Mouse (Mus musculus): ENCODE measurements around the gene Dus3l.
A peak's percentile ranks its signal among the peaks of the same experiment; 100 is the strongest.

Dus3l gene

DNA sequence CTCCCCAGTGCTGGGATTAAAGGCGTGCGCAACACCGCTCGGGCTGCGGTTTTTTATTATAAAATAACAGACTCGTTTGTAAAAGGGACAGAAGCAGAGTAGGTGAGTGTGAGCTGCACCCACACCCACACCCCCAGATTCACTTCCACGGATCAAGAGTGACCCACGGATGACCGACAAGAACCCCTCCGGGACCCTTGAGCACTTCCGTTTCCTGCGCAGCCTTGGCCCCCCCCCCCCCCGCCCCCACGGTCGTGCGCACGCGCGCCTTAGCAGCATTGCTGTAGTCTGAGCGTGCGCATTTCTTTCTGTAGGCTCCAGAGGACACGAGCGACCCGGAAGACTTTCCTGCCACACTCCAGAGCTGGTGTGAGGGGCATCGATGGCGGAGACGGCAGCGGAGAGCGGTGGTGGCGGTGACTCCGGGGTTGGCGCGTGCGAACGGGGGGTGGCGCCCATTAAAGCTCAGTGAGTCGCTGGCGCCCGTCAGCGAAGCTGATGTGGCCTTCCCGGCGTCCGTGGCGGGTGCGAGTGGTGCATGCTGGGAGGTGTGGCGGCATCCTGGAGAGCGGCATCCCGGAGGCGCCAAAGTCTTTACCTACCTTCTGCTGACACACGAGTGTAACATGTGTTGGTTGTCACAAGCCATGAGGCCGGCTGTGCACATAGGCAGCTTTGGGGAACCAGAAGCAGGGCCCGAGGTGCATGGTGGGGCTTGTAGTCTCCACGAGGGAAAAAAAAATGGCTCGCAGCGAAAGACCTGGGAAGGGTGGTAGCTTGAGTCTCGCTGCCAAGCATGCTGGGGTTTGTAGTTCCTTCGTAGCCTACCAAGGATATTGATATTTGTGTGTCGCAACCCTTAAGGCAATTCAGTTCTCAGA is at the start of gene Dus3l:
Dus3l (plus strand) TSS at position 284 of the 881 bp plus-strand sequence.
- peak; percentile 95 for DNase-seq (ENCODE audit: extremely low read depth, insufficient read length, low spot score)

DNA sequence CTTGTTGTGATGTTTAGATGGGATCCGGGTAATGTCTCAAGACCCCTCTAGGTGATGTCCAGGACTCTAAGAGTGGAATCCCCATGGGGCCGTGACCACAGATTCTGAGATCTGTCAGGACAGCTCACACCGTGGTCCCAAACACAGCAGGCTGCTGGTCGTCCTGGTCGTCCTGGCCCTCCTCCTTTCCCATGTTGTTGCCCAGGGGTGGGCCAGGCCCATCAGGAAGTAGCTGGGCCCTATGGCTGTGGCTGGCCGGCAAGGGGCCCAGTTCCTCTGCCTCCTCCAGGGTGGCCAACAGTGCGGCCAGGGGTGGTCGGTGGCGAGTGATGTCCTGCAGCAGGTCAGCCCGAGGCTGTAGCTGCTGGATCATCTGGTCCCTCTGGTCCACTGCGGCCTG is 49.2 kb upstream of the Dus3l start:
- DNase-seq (ENCODE audit: extremely low read depth, insufficient read length, low spot score) = no peak

DNA sequence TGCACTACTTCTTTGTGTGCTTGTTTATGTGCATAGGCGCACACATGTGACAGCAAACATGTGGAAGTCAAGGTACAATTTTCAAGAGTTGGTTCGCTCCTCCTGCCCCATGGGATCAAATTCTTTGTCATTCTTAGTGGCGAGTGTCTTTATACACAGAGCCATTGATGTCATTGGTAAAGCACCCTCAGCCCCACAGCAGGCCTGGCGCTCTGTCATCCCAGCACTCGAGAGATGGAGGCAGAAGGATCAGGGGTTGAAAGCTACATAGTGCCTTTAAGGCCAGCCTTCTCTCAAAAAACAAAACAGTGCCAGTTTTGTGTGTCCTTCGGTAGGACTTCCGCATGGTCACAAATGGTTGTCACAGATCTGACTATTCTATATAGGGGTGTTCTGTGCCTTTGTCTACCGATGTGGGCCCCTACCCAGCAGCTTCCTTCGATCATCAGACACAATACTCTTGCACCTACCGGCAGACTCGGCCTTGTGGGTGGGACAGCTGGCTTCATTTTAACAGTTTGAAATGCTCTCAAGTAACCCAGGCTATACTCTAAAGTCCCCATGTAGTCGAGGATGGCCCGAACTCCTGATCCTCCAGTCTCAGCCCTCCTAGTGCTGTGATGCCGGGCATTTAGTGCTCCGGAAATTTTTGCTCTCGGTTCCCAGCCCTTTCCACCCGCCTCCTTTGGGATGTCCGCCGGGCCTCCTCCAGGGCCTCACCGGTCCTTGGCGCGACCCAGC is 48.5 kb upstream of the Dus3l start:
- DNase-seq (ENCODE audit: extremely low read depth, insufficient read length, low spot score) = no peak

DNA sequence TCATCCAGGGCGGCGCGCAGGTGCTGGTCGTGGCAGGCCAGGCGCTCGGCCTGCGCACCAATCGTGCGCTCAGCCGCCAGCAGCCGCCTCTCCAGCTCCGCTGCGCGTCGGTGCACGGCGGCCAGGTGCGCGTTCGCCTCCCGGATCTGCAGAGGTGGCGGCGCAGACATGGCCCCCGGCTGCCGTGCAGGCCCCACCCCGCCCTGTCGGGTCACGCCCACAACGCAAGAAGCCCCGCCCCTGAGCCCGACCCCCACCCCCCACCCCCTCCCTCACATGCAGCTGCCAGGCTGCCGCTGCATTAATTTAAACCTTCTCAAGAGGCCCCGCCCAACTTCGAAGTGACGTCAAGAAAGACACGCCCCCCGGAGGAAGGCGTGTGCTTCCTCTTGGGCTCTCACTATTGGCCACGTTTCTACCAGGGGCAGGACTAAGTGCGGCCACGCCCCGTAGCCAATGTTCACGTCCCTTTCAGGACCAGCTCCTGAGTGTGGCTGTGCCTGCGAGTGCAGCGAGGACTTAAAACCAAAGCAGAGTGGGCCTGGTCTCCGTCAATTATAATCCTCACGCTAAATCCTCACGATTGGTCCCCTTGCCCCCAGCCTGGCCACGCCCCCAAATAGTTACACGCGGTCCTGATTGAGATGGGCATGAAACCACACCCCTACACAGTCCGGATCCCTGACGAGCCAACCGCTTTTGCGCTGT is 47.7 kb upstream of the Dus3l start:
- peak; percentile 95 for DNase-seq (ENCODE audit: extremely low read depth, insufficient read length, low spot score)

DNA sequence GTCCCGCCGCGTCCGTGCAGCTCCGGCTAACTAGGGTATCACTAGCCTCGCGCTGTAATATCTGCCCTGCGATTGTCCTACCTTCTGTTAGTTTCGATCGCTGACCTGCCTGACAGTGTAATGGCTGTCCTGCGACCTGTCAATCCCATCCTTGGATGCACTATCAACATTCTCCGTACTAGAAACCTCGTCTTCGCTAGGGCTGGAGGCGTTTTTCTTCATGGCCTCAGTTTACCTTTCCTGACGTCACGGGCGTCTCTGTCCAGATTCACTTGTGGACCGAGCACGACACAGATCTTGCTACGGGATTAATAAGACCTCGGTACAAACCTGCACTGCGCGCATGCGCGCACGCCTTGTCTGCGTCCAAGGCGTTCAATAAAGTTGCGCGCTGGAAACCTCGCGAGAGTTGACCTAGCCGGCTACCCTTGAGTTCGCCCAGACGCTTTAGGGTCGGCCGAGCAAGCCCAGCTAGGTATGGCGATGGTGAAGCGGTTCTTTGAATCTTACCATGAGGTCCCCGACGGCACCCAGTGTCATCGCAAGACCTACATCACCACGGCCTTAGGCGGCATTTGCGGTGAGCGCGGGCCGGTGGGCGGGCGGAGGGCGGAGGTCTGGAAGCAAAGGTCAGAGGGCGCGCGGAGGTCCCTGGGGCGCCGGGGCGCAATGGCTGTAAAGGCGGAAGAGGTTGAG is 47.0 kb upstream of the Dus3l start, which contains the start of the genes Ndufa11 and Vmac:
Ndufa11 (plus strand) TSS at position 405 of the 696 bp plus-strand sequence.
Vmac (minus strand) TSS at position 660 of the 696 bp plus-strand sequence.
- peak; percentile 93 for DNase-seq (ENCODE audit: extremely low read depth, insufficient read length, low spot score)

DNA sequence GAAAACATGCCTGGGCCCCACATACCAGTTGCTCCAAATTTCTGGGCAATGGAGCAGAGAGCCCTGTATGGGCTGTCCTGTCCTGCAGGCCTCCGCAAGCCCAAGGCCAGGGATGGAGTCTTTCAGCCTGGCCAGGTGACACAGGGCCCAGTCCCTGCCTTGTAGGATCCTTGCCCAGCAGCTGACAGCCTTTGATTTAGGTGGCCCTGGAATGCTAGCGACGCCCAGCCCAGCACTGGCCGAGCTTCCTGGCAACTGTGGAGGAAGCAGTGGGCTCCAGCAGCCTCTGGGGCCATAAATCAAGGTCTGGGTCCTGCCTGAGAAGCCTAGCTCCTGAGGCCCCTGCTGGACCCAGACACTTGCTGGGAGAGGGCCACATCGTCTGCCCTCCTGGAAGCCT is 42.1 kb upstream of the Dus3l start:
- DNase-seq (ENCODE audit: extremely low read depth, insufficient read length, low spot score) = no peak

DNA sequence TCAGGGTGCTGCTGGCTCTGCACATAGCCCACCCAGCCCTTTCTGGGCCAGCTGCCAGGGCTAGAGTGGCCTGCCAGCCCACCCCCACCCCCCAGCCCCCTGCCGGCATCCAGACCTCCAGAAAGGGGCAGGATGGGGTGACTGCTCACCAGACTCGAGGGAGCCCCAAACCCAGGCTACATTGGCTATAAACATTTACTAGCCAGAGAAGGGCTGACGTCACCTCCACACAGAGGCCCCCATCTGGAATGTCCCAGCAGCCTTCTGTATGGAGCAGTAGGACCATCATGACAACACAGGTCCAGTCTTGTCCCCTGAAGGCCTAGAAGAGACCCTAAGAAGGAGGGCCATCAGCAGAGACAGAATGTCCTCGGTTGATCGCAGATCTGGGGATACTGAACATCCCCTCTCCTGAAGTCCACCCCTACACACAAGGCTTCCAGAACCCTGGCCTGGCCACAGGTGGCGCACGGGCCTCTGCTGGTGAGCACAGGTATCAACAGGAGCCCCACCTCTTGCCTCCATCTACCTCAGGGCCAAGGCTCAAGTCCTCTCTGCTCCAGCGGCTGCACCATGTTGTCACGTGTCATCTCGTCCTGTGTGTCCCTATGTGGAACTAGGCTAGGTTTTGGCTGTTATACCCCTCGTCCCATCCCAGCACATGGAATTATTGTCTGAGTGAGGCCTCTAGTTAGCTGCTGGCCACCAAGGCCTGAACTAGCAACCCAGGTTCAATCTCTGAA is 41.0 kb upstream of the Dus3l start:
- DNase-seq (ENCODE audit: extremely low read depth, insufficient read length, low spot score) = no peak

DNA sequence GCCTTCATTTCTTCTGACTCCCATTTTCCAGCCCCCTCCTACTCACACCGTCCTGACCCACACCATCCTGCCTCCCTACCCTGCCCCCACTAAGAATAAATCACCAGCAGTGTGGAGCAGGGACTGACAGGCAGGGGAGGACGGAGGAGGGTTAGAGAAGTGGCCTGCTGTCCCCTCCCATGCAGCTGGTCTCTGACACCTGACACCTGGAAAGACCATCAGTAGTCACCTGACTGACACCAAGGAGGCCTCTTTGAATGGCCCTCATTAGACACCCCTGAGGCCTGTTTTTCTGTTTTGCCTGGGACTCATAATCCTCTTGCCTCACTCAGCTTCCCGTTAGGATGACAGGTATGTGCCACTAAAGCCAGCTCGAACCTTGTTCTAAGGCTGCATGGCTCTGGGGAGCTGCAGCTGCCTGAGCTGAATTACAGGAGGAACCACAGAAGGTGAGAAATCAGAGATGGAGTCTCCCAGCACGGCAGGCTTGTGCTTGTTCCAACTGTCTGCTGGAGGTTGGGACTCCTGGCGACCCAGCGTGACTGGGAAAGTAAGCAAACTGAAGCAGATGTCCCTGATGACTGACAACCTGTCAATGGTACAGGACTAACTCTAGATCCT is 37.4 kb upstream of the Dus3l start:
- no peak for DNase-seq (ENCODE audit: extremely low read depth, insufficient read length, low spot score)

DNA sequence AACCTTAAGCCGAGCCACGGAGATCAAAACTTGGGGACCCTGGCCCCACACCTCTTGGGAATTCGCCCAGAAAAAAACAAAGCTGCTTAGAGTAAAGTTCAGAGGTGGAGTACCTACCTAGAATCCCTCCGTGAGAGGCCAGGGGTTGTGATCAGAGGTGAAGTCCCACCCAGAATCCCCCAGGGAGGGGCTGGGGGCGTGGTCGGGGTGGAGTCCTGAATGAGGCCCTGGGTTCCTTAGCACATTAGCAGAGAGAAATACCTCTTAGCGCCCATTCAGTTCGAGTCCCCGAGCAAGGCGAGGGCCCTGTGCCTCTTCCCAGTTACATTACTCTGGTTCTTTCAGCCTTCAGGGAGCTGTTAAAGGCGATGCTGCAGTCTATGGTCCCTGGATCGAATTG is 36.9 kb upstream of the Dus3l start:
- DNase-seq (ENCODE audit: extremely low read depth, insufficient read length, low spot score) = no peak

- no peak for DNase-seq (ENCODE audit: extremely low read depth, insufficient read length, low spot score)
Measured at GRCm38 (mm10) chr17:56728117-56728516, 36.4 kb upstream of the Dus3l start.

DNA sequence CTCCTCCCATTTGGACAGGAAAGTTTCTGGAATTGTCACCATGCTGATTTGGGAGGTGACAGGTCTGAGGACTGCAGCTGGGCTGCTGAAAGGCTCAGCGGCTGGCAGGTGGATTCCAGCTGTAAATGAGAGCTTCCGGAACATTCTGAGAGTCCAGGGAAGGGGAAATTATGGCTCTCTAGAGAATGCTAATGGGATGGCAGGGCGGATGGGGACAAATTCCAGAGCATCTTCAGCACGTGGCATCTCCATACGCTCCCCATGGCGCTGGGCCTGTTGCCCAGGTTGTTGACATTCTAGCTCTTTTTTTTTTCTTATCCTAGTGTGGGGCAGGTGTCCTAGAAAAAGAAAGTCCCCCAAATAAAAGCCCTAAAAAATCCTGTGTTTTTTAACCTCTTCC is 35.4 kb upstream of the Dus3l start:
- DNase-seq (ENCODE audit: extremely low read depth, insufficient read length, low spot score) = no peak

GRCm38 (mm10) chr17:56729656-56730055 is 34.9 kb upstream of the Dus3l start:
- no peak for DNase-seq (ENCODE audit: extremely low read depth, insufficient read length, low spot score)

- no peak for DNase-seq (ENCODE audit: extremely low read depth, insufficient read length, low spot score)
Measured at GRCm38 (mm10) chr17:56736534-56736933, 28.0 kb upstream of the Dus3l start.

DNA sequence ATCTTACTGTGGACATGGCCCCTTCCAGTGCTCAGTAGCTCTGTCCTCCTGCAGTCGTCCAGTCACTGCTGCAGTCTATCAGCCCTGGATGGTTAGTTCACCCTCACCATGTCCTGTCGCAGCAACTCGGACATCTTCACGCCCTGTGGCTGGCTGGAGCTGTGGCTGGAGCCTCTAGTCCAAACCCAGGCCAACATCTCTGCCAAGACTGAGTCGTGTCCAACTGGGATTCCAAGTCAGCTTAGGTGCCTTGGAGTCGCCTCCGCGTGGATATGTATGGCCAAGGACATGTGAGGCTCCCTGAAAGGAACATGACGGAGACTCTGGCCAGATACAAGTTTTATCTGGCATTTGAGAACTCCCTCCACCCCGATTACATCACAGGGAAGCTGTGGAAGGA is 26.3 kb upstream of the Dus3l start:
- no peak for DNase-seq (ENCODE audit: extremely low read depth, insufficient read length, low spot score)

DNA sequence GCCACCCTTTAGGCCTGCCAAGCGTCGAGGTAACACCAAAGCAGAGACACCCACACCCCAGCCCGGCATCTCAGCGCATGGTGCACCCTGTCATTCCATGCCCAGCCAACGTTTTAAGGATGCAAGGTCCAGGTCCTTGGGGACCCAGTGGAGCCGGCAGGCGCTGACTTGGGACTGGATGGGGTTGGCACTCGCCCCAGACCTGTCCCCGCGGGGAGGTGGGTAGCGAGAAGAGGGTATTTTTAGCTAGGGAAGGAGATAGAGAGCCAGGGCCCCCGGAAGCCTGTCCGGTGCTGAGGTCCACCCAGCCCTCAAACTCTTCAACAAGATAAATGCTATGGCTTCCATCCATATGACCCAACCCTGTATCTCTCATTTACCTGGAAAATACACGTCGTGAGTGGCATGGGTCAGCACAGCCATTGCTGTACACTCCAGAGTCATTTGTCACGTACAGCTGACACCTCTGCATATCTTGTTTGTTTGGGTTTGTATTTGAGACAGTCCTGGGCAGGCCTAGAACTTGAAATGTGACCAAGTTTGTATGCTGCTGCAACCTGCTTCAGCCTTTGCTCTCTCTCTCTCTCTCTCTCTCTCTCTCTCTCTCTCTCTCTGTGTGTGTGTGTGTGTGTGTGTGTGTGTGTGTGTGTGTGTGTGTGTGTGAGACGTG is 24.3 kb upstream of the Dus3l start:
- no peak for DNase-seq (ENCODE audit: extremely low read depth, insufficient read length, low spot score)

DNA sequence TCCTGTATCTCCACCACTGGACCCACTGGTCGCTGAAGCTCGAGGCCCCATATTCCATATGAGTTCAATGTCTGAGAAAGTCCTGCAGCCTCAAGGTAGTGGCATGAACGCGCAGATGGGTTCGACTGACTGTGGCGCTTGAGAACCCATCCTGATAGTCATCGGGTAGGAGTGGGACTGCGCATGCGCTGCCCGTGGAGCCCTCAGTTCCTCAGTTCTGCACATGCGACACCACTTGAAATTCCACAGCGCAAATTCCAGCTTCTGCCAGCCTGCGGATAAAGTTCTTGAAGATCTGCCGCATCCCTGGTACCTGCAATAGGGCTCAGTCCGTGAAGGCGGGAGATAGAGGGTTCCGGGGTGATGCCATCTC is 23.8 kb upstream of the Dus3l start:
- DNase-seq (ENCODE audit: extremely low read depth, insufficient read length, low spot score) = no peak

DNA sequence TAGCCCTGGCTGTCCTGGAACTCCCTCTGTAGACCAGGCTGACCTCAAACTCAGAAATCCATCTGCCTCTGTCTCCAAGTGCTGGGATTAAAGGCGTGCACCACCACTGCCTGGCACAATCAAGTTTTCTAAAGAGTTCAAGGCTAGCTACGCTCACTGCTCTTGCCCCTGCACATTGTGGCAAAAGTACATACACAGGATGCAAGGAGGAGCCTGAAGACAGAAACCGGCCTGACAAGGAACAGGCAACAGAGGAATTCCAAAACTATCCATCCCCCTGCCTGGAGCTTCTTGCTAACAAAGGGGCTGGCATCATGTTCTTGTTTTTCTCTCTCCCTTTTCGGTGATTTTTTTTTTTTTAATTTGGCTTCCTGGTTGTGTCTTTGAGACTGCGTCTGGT is 20.4 kb upstream of the Dus3l start:
- no peak for DNase-seq (ENCODE audit: extremely low read depth, insufficient read length, low spot score)

- DNase-seq (ENCODE audit: extremely low read depth, insufficient read length, low spot score) = no peak
Measured at GRCm38 (mm10) chr17:56751404-56752072, 13.0 kb upstream of the Dus3l start.

All from 3134 (cell line).